Mouse (Mus musculus): ENCODE results near the gene Cyp20a1.

The Cyp20a1 gene

GRCm38 (mm10) chr1:60342808-60343629, at the start of gene Cyp20a1:
Gene Cyp20a1 (plus strand): TSS chr1:60343323.
- DNase-seq (ENCODE audit: low spot score): peak; percentile 88

DNA sequence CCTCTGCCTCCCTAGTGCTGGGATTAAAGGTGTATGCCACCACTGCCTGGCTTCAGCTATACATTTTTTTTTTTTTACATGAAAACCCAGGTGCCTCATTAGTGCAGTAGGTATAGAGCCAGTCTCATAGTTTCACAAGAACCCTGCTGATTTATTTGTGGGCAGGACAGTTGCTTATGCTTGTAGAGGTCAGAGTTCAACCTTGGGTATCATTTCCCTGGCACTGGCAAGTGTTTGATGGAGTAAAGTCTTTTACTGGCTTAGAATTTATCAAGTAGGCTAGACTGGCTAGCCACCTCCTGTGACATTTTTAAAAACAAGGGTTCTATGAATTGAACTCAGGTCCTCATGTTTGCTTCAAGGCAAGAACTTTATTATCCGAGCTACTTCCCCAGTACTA, 49.2 kb upstream of the Cyp20a1 start:
- no peak for DNase-seq (ENCODE audit: low spot score)

- DNase-seq (ENCODE audit: low spot score): no peak
Observed at GRCm38 (mm10) chr1:60343630-60344455, 720 bp downstream of the Cyp20a1 start.

DNA sequence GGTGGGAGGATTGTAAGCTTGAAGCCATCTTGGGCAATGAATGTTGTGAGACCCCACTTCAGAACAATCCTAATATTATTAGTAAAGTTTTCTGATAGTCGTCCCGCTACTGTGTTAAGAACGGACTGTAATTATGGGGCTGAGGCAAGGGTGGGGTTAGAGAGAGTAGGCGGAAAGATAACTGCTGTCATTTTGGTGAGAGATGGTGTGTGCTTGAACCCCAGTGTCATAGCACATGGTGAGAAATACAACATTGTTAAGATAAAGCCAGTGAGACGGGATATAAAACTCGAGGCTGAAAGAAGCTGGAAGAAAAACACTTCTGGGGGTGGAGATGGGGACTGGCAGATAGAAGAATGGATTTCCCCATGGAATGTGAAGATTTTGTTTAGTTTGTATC, 1.5 kb downstream of the Cyp20a1 start:
- no peak for DNase-seq (ENCODE audit: low spot score)

GRCm38 (mm10) chr1:60345712-60346111, 2.6 kb downstream of the Cyp20a1 start:
- DNase-seq (ENCODE audit: low spot score): no peak

DNA sequence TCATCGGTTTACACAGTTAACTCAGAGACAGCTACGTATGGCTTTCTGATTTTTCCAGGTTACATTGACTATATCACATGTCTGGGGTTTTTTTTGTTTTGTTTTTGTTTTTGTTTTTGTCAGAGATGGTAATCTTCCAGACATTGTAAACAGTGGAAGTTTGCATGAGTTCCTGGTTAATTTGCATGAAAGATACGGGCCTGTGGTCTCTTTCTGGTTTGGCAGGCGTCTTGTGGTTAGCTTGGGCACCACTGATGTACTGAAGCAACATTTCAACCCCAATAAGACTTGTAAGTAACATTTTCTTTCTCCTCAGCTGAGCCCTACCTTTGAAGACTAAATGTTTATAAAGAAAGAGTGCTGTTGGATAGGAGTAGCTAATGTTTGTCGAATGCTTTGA, 9.7 kb downstream of the Cyp20a1 start:
- peak; percentile 10 for DNase-seq (ENCODE audit: low spot score)

GRCm38 (mm10) chr1:60361626-60362025, 18.5 kb downstream of the Cyp20a1 start:
- DNase-seq (ENCODE audit: low spot score): no peak

DNA sequence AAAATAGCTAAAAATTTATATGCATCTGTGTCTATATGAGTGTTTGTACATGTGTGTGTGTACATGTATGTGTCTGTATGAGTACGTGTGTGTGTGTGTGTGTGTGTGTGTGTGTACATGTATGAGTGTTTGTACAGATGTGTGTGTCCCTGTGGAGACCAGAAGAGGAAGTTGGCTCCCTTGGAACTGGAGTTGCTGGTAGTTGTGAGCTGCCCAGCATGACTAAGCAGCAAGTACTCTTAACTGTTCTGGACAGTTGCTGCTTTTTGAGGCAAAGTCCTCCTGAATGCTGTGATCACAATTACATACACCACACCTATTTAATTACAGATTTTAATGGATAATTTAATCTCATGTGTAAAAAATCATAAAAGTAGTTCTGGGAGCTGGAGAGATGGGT, 33.4 kb downstream of the Cyp20a1 start:
- DNase-seq (ENCODE audit: low spot score): no peak

DNA sequence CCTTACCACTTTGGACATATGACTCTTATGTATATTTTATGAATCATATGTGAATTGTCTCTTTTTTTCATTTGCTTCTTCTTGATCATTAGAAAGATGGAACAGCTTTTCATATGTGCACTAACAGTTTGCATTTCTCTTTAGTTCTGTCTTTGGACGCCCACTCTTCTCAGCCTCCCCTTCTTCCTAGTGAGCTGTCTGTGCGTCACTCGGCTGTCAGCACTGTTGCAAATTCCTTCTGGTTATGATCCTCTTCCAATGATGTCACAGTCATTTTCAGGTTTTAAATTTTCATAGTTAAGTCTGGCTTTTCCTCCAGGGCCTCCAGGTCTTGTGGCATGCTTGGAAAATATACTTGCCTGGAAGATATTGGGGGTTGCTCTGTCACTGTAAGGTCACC, 38.8 kb downstream of the Cyp20a1 start:
- no peak for DNase-seq (ENCODE audit: low spot score)

- DNase-seq (ENCODE audit: low spot score): no peak
Observed at GRCm38 (mm10) chr1:60404848-60405247, 61.7 kb downstream of the Cyp20a1 start.

- no peak for DNase-seq (ENCODE audit: low spot score)
Observed at GRCm38 (mm10) chr1:60408501-60409167, 65.5 kb downstream of the Cyp20a1 start.

GRCm38 (mm10) chr1:60409168-60409828, 66.2 kb downstream of the Cyp20a1 start, which contains the start of gene Abi2:
Gene Abi2 (plus strand): TSS chr1:60409619.
- peak; percentile 62 for DNase-seq (ENCODE audit: low spot score)

- DNase-seq (ENCODE audit: low spot score): peak; percentile 28
Observed at GRCm38 (mm10) chr1:60409928-60410817, 67.0 kb downstream of the Cyp20a1 start.

- DNase-seq (ENCODE audit: low spot score): peak; percentile 66
Observed at GRCm38 (mm10) chr1:60416724-60417123, 73.6 kb downstream of the Cyp20a1 start.

DNA sequence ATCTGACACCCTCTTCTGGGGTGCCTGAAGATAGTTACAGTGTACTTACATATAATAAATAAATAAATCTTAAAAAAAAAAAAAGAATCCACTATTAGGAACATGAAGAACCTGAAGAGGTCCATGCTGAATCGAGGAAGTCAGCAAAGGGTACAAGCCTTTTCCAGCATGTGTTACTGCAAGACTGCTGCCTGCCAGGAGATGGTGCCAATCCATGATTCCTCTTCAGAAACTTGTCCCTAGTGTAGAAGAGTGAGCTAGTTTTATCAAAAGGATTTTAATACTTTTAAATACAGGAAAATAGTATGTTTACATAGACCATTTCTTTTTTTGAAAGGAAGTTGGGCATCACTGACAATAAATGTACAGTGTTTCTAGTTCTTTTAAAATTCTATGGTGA, 80.8 kb downstream of the Cyp20a1 start:
- DNase-seq (ENCODE audit: low spot score): no peak

- no peak for DNase-seq (ENCODE audit: low spot score)
Observed at GRCm38 (mm10) chr1:60428341-60428740, 85.2 kb downstream of the Cyp20a1 start.

DNA sequence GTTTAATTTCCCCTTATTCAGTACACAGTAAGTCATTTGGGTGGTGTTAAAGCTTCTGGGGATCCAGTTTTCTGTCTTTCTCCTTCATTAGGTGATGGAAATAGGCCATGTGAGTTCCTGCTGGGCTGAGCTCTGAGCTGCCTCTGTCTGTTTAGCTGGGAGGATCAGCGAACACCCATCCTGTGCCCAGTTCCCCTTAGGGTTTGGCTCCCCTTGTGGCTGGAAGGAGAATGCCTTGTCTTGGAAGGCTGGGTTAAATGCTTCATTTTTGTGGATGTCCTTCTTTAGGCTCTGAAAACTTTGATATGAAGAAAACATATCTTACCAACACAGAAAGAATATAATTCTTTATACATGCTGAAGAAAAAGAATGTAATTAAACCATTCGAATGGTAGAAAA, 85.8 kb downstream of the Cyp20a1 start:
- DNase-seq (ENCODE audit: low spot score): peak; percentile 53

DNA sequence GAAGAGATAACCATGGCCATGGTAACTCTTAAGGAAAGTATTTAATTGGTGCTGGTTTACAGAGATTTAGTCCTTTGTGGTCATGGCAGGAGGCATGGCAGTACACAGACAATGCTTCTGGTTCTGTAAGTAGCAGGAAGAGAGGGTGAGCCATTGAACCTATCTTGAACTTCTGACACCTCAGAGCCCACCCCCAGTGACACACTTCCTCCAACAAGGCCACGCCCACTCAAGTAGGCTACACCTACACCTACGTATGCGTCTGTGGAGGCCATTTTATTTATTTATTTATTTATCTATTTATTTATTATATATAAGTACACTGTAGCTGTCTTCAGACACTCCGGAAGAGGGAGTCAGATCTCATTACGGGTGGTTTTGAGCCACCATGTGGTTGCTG, 88.4 kb downstream of the Cyp20a1 start:
- DNase-seq (ENCODE audit: low spot score): no peak

GRCm38 (mm10) chr1:60432497-60432896, 89.4 kb downstream of the Cyp20a1 start:
- DNase-seq (ENCODE audit: low spot score): no peak

Measured in T-cell, adult 2 months (primary cell).